Mouse (Mus musculus) liver, postnatal 0 days (tissue): ENCODE data around the gene Arf5. TPM values are rescaled to one million over a fixed set of nuclear protein-coding genes. Genes with fewer than 3 reads are reported as not detected.

ENCODE experiments used
- ATAC-seq: fragments of 200-750 bp; cut with Nextera tagmentation; 2 replicates; pipeline ENCODE4 v1.8.0; 2017; ENCODE audit warnings: mild to moderate bottlenecking, moderate library complexity
- DNase-seq: peaks from one replicate; pipeline ENCODE4 v3.0.0-alpha.2; 2016
- H3K27ac ChIP-seq: fragments of 300-500 bp; sonication (generic); 2 replicates; pipeline ENCODE4 v1.5.1; 2014; ENCODE audit warnings: antibody characterized with exemption, moderate library complexity, mild to moderate bottlenecking, low read depth
- H3K27me3 ChIP-seq: fragments of 300-500 bp; sonication (generic); 2 replicates; pipeline ENCODE4 v1.6.1; 2014; ENCODE audit warnings: low read length, control low read depth, mixed read lengths; ENCODE audit not compliant: insufficient read depth
- H3K36me3 ChIP-seq: fragments of 300-500 bp; sonication (generic); replicated peaks from 2 replicates; pipeline ENCODE4 v1.6.1; 2014; ENCODE audit warnings: mild to moderate bottlenecking, control low read depth, low read length, moderate library complexity, mixed read lengths; ENCODE audit not compliant: insufficient read depth
- H3K4me1 ChIP-seq: fragments of 300-500 bp; sonication (generic); 2 replicates; pipeline ENCODE4 v1.6.1; 2014; ENCODE audit warnings: antibody characterized with exemption, mild to moderate bottlenecking, control low read depth; ENCODE audit not compliant: insufficient read depth
- H3K4me2 ChIP-seq: fragments of 300-500 bp; sonication (generic); 2 replicates; pipeline ENCODE4 v1.6.1; 2014; ENCODE audit warnings: low read depth, mild to moderate bottlenecking, low read length, moderate library complexity, mixed read lengths
- H3K4me3 ChIP-seq: fragments of 300-500 bp; sonication (generic); 2 replicates; pipeline ENCODE4 v1.5.1; 2014; ENCODE audit warnings: low read depth, low read length
- H3K9ac ChIP-seq: fragments of 300-500 bp; sonication (generic); replicated peaks from 2 replicates; pipeline ENCODE4 v1.6.1; 2014; ENCODE audit warnings: mild to moderate bottlenecking, moderate library complexity
- H3K9me3 ChIP-seq: fragments of 300-500 bp; sonication (generic); 2 replicates; pipeline ENCODE4 v1.6.1; 2016; ENCODE audit warnings: mild to moderate bottlenecking, control low read depth, low read length, mixed read lengths
- CTCF ChIP-seq: sonication (generic); IDR thresholded peaks from 2 replicates; pipeline ENCODE4 v1.5.1; 2016; ENCODE audit warnings: antibody characterized with exemption, low read depth
- EP300 ChIP-seq: IDR thresholded peaks from 2 replicates; pipeline ENCODE4 v1.6.1; 2016; ENCODE audit warnings: antibody characterized with exemption, low read depth, mild to moderate bottlenecking
- WGBS: fragments of 180-500 bp; shearing (Covaris S2); extraction: QIAGEN DNeasy Blood & Tissue Kit; methylation state at CpG from one replicate; pipeline ENCODE4 v1.1.7; 2014; ENCODE audit not compliant: insufficient replicate concordance; 5-methylcytosine and 5-hydroxymethylcytosine counted together
- polyA plus RNA-seq: library from polyadenylated mRNA; unstranded; fragments of >200 nt; fragmentation: Nextera tagmentation; extraction: Ambion mirVana; gene quantifications from 2 replicates; pipeline ENCODE4 v1.2.1, GENCODE M21; 2015

Gene Arf5
- polyA plus RNA-seq: 272 and 288 TPM in 2 replicates

DNA sequence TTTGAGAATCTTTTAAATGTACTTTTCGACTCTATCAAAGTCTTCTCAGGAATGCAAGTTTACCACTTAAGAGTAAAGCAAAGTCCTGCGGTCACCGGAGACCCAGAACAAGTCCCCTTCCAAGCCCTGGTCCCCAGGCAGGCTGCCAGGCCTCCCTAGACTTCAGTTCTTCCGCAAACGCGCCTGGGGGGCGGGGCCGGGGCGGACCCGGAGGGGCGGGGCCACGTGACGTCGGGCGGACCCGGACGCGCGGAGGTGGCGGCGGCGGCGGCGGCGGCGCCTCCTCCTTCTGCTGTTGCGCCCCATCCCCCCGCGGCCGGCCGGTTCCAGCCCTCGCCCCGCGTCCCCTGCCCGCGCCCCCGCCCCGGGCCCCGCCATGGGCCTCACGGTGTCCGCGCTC, at the start of gene Arf5:
Gene Arf5, plus strand, starts transcription at position 248 of the 400 bp plus-strand sequence.
- Histone ChIP-seq H3K4me2 (peak within 1 kb of the TSS; percentile 93), H3K27me3 (no peaks in the 10 kb centered on the region), H3K4me3 (peak within 1 kb of the TSS; percentile 98), H3K9me3 (no peaks in the 10 kb centered on the region), H3K36me3 (peaks cover 24% of the 10 kb centered on the region), H3K9ac (peak within 1 kb of the TSS; percentile 98), H3K4me1 (peaks cover 47% of the 10 kb centered on the region), H3K27ac (peak within 1 kb of the TSS; percentile 91)
- DNase-seq (peak; percentile 98), ATAC-seq (peak; percentile 57)
- no peak for TF ChIP-seq EP300
- TF ChIP-seq CTCF: no peak
- 1% methylated on average over 33 of the region's 42 CpGs for WGBS

DNA sequence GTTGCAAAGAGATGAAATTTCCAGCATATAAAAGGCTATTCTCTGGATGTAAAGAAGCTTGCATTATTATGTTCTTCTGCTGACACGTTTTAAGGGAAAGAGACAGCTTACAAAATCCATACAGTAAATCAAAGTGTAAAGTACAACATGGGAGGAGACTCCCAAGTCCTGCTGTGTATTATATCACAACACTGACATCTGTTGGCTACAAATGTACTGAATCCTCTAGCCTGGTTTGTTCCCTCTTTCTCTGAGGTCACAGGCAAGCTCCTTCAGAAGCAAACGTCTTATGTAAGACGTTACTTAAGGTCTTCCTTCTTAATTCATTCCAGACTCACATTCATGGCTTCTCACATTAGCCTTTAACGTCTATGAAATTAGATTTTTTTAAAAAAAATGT, 41.4 kb upstream of the Arf5 start:
- H3K4me3 ChIP-seq: no peak overlapping the region
- H3K9ac ChIP-seq: no peak overlapping the region
- WGBS: 29% methylated on average over 4 of the region's 4 CpGs
- no peak for DNase-seq
- no peaks in the 10 kb centered on the region for H3K27me3 ChIP-seq
- no peak overlapping the region for H3K4me2 ChIP-seq
- TF ChIP-seq CTCF: peak; percentile 25; the same call in 1 of the 2 replicates
- no peak for TF ChIP-seq EP300
- H3K27ac ChIP-seq: no peak overlapping the region
- no peaks in the 10 kb centered on the region for H3K4me1 ChIP-seq
- no peaks in the 10 kb centered on the region for H3K9me3 ChIP-seq
- ATAC-seq: no peak
- no peaks in the 10 kb centered on the region for H3K36me3 ChIP-seq

DNA sequence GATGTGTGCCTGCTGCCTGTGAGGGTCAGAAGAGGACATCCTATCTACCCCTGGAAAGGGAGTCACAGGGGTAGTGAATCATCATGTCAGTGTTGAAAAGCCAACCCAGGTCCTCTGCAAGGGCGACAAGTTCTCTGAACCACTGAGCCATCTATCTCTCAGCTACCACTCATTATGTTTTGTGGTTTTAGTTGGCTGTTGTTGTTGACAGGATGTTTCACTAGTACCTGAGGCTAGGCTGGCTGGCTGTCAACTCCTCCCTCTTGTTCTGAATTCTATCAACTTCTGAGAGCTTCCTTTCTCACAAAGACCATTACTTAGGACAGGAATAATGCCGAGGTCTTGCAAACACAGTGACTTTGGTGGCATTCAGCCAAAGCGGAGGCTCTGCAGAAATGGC, 38.2 kb upstream of the Arf5 start:
- Histone ChIP-seq H3K9ac (no peak overlapping the region), H3K27me3 (no peaks in the 10 kb centered on the region), H3K4me2 (no peak overlapping the region), H3K4me1 (no peaks in the 10 kb centered on the region), H3K27ac (no peak overlapping the region), H3K4me3 (no peak overlapping the region), H3K36me3 (no peaks in the 10 kb centered on the region), H3K9me3 (no peaks in the 10 kb centered on the region)
- WGBS: 68% methylated on average over 3 of the region's 3 CpGs
- TF ChIP-seq EP300 (no peak), CTCF (no peak)
- ATAC-seq (no peak), DNase-seq (no peak)

DNA sequence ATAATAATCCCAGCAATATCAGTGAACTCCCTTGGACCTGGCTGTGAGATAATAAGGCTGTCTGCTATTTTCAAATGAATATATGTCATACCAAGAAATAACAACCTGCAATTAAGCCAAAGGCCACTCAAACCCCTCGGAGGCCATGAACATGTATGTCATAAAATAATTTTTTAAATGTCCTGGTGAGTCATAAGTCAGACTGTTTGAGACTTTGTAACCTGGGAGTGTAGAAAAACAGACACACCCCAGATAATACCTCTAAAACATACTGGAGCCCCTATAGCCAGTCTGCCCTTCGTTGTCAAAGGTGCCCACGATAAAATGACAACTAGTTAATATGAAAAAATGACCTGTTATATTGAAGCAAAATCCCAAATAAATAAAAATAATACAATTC, 34.3 kb upstream of the Arf5 start:
- DNase-seq: no peak
- Histone ChIP-seq H3K27me3 (no peaks in the 10 kb centered on the region), H3K9ac (no peak overlapping the region), H3K36me3 (no peaks in the 10 kb centered on the region), H3K4me1 (no peaks in the 10 kb centered on the region), H3K9me3 (no peaks in the 10 kb centered on the region), H3K4me2 (no peak overlapping the region), H3K4me3 (no peak overlapping the region), H3K27ac (no peak overlapping the region)
- 75% methylated on average over 3 of the region's 3 CpGs for WGBS
- no peak for ATAC-seq
- no peak for TF ChIP-seq CTCF
- TF ChIP-seq EP300: no peak

DNA sequence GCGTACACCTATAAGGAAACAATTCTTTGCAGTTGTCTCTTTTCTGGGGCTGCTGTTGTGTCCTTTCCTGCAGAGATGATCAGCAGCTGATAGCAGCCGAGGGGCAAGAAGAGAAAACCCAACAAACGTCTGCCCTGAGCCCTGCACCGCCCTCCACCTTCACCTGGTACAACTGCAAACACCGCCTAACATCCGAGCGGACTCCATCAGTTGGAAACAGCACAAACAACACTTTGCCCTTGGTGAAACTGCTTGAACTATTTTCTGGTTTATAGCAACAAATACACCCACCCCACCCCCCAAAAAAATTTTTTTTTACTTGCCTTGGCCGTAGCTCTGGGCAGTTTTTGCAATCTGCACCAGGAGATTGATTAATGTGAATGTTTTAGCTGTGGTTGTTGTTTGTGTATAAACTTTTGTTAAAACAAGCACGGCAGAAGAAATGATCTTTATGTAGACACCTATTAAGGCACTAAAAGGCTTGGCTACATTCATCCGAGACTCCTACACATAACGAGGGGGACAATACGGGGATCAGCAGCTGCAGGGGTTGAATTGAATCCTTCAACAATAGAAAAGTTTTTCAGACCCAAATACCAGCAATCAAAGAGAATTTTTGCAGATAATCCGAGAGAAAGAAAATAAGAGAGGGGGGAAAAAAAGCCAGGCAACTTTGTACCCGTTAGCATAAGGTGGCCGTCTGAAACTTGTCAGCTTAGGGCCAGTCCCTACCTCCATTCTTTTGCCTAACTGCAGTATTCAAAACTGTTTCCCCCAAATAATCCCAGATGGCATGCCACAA, 27.1 kb upstream of the Arf5 start:
- Histone ChIP-seq H3K4me2 (no peak overlapping the region), H3K27me3 (peaks cover 30% of the 10 kb centered on the region), H3K27ac (no peak overlapping the region)

DNA sequence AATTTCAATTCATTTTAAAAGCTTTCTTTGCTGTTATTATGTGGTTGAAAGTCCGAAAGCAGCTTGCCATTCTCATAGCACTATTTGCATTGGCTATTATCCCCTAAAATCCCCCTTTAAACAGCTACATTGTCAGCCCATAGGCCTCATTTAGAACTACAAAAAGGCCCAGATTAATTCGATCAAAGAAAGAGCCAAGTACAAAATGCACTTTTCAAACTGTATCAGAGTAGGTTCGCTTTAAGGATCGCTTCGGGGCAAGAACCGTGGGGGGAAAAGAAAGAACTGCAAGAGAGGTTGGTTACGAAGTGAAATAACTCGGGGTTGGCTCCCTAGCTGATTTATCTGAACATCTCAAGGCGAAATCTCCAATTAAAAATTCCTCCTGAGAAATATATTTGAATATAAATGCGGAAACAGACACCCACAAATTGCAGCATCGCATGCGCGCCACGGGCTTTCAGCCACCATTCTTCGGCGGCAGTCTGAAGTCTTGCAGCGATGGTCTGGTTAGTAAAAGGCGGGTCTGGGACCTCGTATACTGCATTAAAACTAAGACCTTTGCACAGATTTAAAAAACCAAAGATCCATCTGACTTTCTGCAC, 26.4 kb upstream of the Arf5 start:
- DNase-seq: no peak
- TF ChIP-seq CTCF (no peak), EP300 (no peak)
- Histone ChIP-seq H3K4me3 (peak overlapping the region; percentile 47), H3K4me2 (peak overlapping the region; percentile 73), H3K36me3 (no peaks in the 10 kb centered on the region), H3K27ac (no peak overlapping the region), H3K4me1 (0 out of 2 replicates have a peak, but pooled peaks cover 3% of the 10 kb centered on the region), H3K9me3 (peaks cover 4% of the 10 kb centered on the region; the same call in 1 of the 2 replicates), H3K9ac (no peak overlapping the region), H3K27me3 (peaks cover 30% of the 10 kb centered on the region)
- no peak for ATAC-seq
- WGBS: 3% methylated on average over 19 of the region's 19 CpGs

More for the DNA sequence above, 27.1 kb upstream of the Arf5 start:
- Histone ChIP-seq H3K4me3 (no peak overlapping the region), H3K4me1 (0 out of 2 replicates have a peak, but pooled peaks cover 3% of the 10 kb centered on the region), H3K9ac (no peak overlapping the region), H3K36me3 (no peaks in the 10 kb centered on the region), H3K9me3 (peaks cover 4% of the 10 kb centered on the region; the same call in 1 of the 2 replicates)
- 45% methylated on average over 15 of the region's 15 CpGs for WGBS
- ATAC-seq: no peak
- DNase-seq: no peak
- TF ChIP-seq EP300 (no peak), CTCF (no peak)
